Mouse (Mus musculus): ENCODE measurements around the gene Unc13a. TPM values are rescaled to one million over a fixed set of nuclear protein-coding genes. Genes with fewer than 3 reads are reported as not detected.

The Unc13a gene
- total RNA-seq, 2 experiments from 2014 or later, result 0.26 TPM; not detected in 1

GRCm38 (mm10) chr8:71670198-71670597 lies 1.4 kb downstream of the Unc13a start:
- ATAC-seq (replicated peaks; ENCODE audit: low FRiP score, low TSS enrichment, poor library complexity, severe bottlenecking), result no peak

- ATAC-seq (replicated peaks; ENCODE audit: low FRiP score, low TSS enrichment, poor library complexity, severe bottlenecking), result no peak
Measured at GRCm38 (mm10) chr8:71668220-71668975, 3.2 kb downstream of the Unc13a start.

- no peak for ATAC-seq (replicated peaks; ENCODE audit: low FRiP score, low TSS enrichment, poor library complexity, severe bottlenecking)
Measured at GRCm38 (mm10) chr8:71667256-71667655, 4.3 kb downstream of the Unc13a start.

- ATAC-seq (replicated peaks; ENCODE audit: low FRiP score, low TSS enrichment, poor library complexity, severe bottlenecking), result no peak
Measured at GRCm38 (mm10) chr8:71666855-71667254, 4.7 kb downstream of the Unc13a start.

- ATAC-seq (replicated peaks; ENCODE audit: low FRiP score, low TSS enrichment, poor library complexity, severe bottlenecking), result peak; percentile 59
Measured at GRCm38 (mm10) chr8:71665331-71666130, 6.0 kb downstream of the Unc13a start.

GRCm38 (mm10) chr8:71660325-71661120 lies 11.0 kb downstream of the Unc13a start:
- ATAC-seq (replicated peaks; ENCODE audit: low FRiP score, low TSS enrichment, poor library complexity, severe bottlenecking), result peak; percentile 72

- ATAC-seq (replicated peaks; ENCODE audit: low FRiP score, low TSS enrichment, poor library complexity, severe bottlenecking), result no peak
Measured at GRCm38 (mm10) chr8:71659751-71660150, 11.8 kb downstream of the Unc13a start.

- no peak for ATAC-seq (replicated peaks; ENCODE audit: low FRiP score, low TSS enrichment, poor library complexity, severe bottlenecking)
Measured at GRCm38 (mm10) chr8:71658515-71659049, 13.0 kb downstream of the Unc13a start.

GRCm38 (mm10) chr8:71657816-71658215 lies 13.7 kb downstream of the Unc13a start:
- ATAC-seq (replicated peaks; ENCODE audit: low FRiP score, low TSS enrichment, poor library complexity, severe bottlenecking), result no peak

GRCm38 (mm10) chr8:71654600-71654999 lies 17.0 kb downstream of the Unc13a start:
- ATAC-seq (replicated peaks; ENCODE audit: low FRiP score, low TSS enrichment, poor library complexity, severe bottlenecking), result peak; percentile 69

- no peak for ATAC-seq (replicated peaks; ENCODE audit: low FRiP score, low TSS enrichment, poor library complexity, severe bottlenecking)
Measured at GRCm38 (mm10) chr8:71645510-71645909, 26.0 kb downstream of the Unc13a start.

GRCm38 (mm10) chr8:71639318-71639717 lies 32.2 kb downstream of the Unc13a start:
- ATAC-seq (replicated peaks; ENCODE audit: low FRiP score, low TSS enrichment, poor library complexity, severe bottlenecking), result peak; percentile 31; the same call in 1 of the 2 replicates

GRCm38 (mm10) chr8:71638321-71638720 lies 33.2 kb downstream of the Unc13a start:
- no peak for ATAC-seq (replicated peaks; ENCODE audit: low FRiP score, low TSS enrichment, poor library complexity, severe bottlenecking)

GRCm38 (mm10) chr8:71637149-71638095 lies 34.1 kb downstream of the Unc13a start:
- no peak for ATAC-seq (replicated peaks; ENCODE audit: low FRiP score, low TSS enrichment, poor library complexity, severe bottlenecking)

- ATAC-seq (replicated peaks; ENCODE audit: low FRiP score, low TSS enrichment, poor library complexity, severe bottlenecking), result peak; percentile 75
Measured at GRCm38 (mm10) chr8:71633981-71634667, 37.4 kb downstream of the Unc13a start.

GRCm38 (mm10) chr8:71633164-71633563 lies 38.4 kb downstream of the Unc13a start:
- ATAC-seq (replicated peaks; ENCODE audit: low FRiP score, low TSS enrichment, poor library complexity, severe bottlenecking), result no peak

- no peak for ATAC-seq (replicated peaks; ENCODE audit: low FRiP score, low TSS enrichment, poor library complexity, severe bottlenecking)
Measured at GRCm38 (mm10) chr8:71631897-71632296, 39.7 kb downstream of the Unc13a start.

GRCm38 (mm10) chr8:71630761-71631160 lies 40.8 kb downstream of the Unc13a start:
- ATAC-seq (replicated peaks; ENCODE audit: low FRiP score, low TSS enrichment, poor library complexity, severe bottlenecking), result no peak

Measured in megakaryocyte-erythroid progenitor cell, adult 5-6 weeks (primary cell).